Mouse (Mus musculus): ENCODE measurements around the gene Barhl1. TPM values are rescaled to one million over a fixed set of nuclear protein-coding genes. Genes with fewer than 3 reads are reported as not detected.
A peak's percentile ranks its signal among the peaks of the same experiment; 100 is the strongest.

The Barhl1 gene
- 43.3 and 60.4 TPM in 2 replicates for polyA plus RNA-seq (2015; fragmentation: Nextera tagmentation; extraction: Ambion mirVana)

DNA sequence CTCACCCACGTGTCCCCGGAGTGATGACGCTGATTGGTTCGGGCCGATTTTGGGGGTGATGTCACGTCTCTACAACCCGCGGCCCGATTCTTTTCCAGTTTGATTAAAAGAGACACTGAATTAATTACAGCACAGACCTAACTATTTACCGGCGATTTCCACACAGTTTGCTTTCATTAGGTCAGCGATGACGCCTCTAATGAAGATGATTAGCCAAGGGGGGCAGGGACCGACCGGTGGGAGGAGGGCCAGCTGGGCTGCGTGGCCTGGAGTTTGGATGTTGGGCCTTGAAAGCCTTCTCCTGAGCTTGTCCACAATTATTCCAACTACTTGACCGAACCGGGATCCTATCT, at the start of gene Barhl1:
Gene Barhl1 (minus strand): TSS at position 156 of the 353 bp plus-strand sequence.
- H3K27ac ChIP-seq (replicated peaks) = peak within 1 kb of the TSS; percentile 66
- peak within 1 kb of the TSS; percentile 36 for H3K4me2 ChIP-seq
- no peak for ATAC-seq (ENCODE audit: low FRiP score, low read depth)
- WGBS = 2% methylated on average over 18 of the region's 18 CpGs
- no peaks in the 10 kb centered on the region for H3K36me3 ChIP-seq
- H3K9ac ChIP-seq = peak within 1 kb of the TSS; percentile 25
- peak within 1 kb of the TSS; percentile 34 for H3K4me3 ChIP-seq
- H3K9me3 ChIP-seq = no peaks in the 10 kb centered on the region
- H3K4me1 ChIP-seq (replicated peaks) = peaks cover 9% of the 10 kb centered on the region
- H3K27me3 ChIP-seq = peaks cover 73% of the 10 kb centered on the region

DNA sequence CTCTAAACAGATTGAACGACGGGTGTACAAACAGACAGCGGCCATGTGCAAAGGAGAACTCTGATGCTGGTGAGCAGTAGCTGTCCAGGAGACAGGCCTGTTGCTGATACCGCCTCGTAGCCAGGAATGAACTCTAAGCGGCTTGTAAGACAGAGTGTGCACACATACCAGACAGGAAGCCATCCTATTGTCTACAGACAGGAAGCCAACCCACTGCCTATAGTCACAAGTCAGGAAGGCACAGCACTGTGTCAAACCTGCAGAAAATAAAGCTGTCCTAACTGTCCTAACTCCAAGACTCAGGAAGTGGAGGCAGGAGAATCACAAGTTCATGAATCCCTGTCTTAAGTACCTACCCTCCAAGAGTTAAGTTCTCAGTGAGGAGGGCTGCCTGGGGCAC, 47.1 kb upstream of the Barhl1 start:
- Histone ChIP-seq H3K9me3 (no peaks in the 10 kb centered on the region), H3K4me2 (no peak overlapping the region), H3K4me3 (no peak overlapping the region), H3K9ac (no peak overlapping the region), H3K27me3 (peaks cover 7% of the 10 kb centered on the region; the same call in 1 of the 2 replicates), H3K27ac (replicated peaks) (no peak overlapping the region), H3K4me1 (replicated peaks) (peaks cover 14% of the 10 kb centered on the region), H3K36me3 (no peaks in the 10 kb centered on the region)
- 89% methylated on average over 6 of the region's 6 CpGs for WGBS
- no peak for ATAC-seq (ENCODE audit: low FRiP score, low read depth)

- H3K27ac ChIP-seq (replicated peaks) = no peak overlapping the region
- ATAC-seq (ENCODE audit: low FRiP score, low read depth) = no peak
- peaks cover 12% of the 10 kb centered on the region for H3K4me1 ChIP-seq (replicated peaks)
- no peaks in the 10 kb centered on the region for H3K36me3 ChIP-seq
- no peak overlapping the region for H3K9ac ChIP-seq
- no peak overlapping the region for H3K4me2 ChIP-seq
- H3K4me3 ChIP-seq = no peak overlapping the region
- no peaks in the 10 kb centered on the region for H3K9me3 ChIP-seq
- no peaks in the 10 kb centered on the region; the same call in 1 of the 2 replicates for H3K27me3 ChIP-seq
- WGBS = 77% methylated on average over 5 of the region's 5 CpGs
Measured at GRCm38 (mm10) chr2:28961636-28962035, 45.2 kb upstream of the Barhl1 start.

DNA sequence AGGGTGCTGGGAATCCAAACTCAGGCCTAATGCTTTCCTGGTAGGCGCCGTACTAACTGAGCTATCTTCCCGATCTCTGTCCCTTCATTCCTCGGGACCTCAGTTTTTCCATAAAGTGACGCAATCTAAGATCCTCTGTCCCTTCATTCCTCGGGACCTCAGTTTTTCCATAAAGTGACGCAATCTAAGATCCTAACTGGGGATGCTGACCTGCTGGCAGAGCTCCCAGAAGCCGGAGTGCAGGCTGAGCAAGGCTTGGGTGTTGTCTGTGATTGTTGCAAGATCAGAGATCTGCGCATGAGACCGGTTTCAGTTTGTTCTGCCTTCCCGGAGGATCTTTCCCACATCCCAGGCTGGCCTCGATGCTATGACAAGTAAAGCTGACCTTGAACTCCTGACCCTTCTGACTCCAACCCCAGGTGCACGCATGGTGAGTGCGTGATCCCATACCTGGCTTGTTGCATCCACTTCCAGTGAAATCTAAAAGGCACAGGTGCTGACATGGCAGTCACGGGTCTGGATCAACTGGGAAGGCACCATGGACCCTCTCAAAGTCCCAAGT, 44.6 kb upstream of the Barhl1 start:
- WGBS = 91% methylated on average over 15 of the region's 15 CpGs

GRCm38 (mm10) chr2:28956874-28957273, 40.4 kb upstream of the Barhl1 start:
- H3K4me1 ChIP-seq (replicated peaks) = no peaks in the 10 kb centered on the region
- no peaks in the 10 kb centered on the region for H3K9me3 ChIP-seq
- H3K27me3 ChIP-seq = no peaks in the 10 kb centered on the region
- ATAC-seq (ENCODE audit: low FRiP score, low read depth) = no peak
- H3K36me3 ChIP-seq = no peaks in the 10 kb centered on the region
- no peak overlapping the region for H3K4me3 ChIP-seq
- no peak overlapping the region for H3K9ac ChIP-seq
- H3K4me2 ChIP-seq = no peak overlapping the region
- no peak overlapping the region for H3K27ac ChIP-seq (replicated peaks)
- WGBS = 91% methylated on average over 4 of the region's 4 CpGs

More for the DNA sequence above, 44.6 kb upstream of the Barhl1 start:
- no peaks in the 10 kb centered on the region; the same call in 1 of the 2 replicates for H3K27me3 ChIP-seq
- no peak overlapping the region for H3K9ac ChIP-seq
- no peak overlapping the region for H3K4me2 ChIP-seq
- H3K27ac ChIP-seq (replicated peaks) = no peak overlapping the region
- H3K4me3 ChIP-seq = no peak overlapping the region
- H3K4me1 ChIP-seq (replicated peaks) = peaks cover 7% of the 10 kb centered on the region
- no peak for ATAC-seq (ENCODE audit: low FRiP score, low read depth)
- H3K9me3 ChIP-seq = no peaks in the 10 kb centered on the region
- H3K36me3 ChIP-seq = no peaks in the 10 kb centered on the region

DNA sequence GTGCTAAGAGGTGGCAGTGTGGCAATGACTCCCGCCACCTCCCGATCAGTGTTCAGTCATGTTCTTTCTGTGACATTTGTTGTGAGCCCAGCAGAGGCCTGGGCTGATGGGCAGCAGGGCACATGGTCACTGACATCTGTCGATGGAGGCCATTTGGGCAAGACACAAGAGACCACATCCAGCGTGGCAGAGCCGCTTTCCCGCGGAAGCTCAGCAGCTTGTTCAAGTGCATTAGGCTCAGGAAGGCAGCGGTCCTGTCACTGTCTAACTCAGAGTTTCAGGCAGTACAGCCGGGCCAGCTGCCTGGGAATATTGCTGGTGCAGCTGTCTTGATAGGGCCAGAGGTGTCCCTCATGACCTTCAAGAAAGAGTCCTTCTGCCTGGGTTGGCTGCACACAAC, 38.1 kb upstream of the Barhl1 start:
- Histone ChIP-seq H3K9ac (no peak overlapping the region), H3K27me3 (no peaks in the 10 kb centered on the region)

DNA sequence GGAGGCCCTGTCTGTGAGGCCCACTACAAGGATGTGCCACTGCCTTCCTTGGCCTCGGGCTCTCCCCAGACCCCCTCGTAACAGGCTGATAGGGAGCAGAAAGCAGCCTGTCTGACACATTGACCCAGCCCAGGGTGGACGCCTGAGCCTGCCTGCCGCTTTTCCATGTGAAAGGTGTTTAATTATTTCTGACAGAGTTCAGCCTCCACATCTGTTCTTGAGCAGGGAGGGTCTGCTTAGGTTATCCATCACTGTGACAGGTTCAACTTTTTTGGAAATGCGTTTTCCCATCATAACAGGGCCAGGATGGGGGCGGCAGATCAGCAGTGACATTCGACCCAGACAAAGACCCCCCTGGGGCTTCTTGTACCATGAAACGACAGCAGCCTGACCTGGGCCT, 36.5 kb upstream of the Barhl1 start:
- H3K4me3 ChIP-seq = no peak overlapping the region
- no peak overlapping the region for H3K4me2 ChIP-seq
- H3K27me3 ChIP-seq = no peaks in the 10 kb centered on the region
- no peak overlapping the region for H3K9ac ChIP-seq
- H3K9me3 ChIP-seq = no peaks in the 10 kb centered on the region
- 39% methylated on average over 8 of the region's 8 CpGs for WGBS
- no peak overlapping the region for H3K27ac ChIP-seq (replicated peaks)
- H3K36me3 ChIP-seq = no peaks in the 10 kb centered on the region
- no peak for ATAC-seq (ENCODE audit: low FRiP score, low read depth)
- no peaks in the 10 kb centered on the region for H3K4me1 ChIP-seq (replicated peaks)

More for the DNA sequence above, 38.1 kb upstream of the Barhl1 start:
- Histone ChIP-seq H3K4me3 (no peak overlapping the region), H3K36me3 (no peaks in the 10 kb centered on the region), H3K27ac (replicated peaks) (no peak overlapping the region), H3K9me3 (no peaks in the 10 kb centered on the region), H3K4me1 (replicated peaks) (no peaks in the 10 kb centered on the region), H3K4me2 (no peak overlapping the region)
- ATAC-seq (ENCODE audit: low FRiP score, low read depth) = no peak
- WGBS = 56% methylated on average over 9 of the region's 9 CpGs

- H3K4me2 ChIP-seq = no peak overlapping the region
- no peak overlapping the region for H3K27ac ChIP-seq (replicated peaks)
- H3K4me3 ChIP-seq = no peak overlapping the region
- peaks cover 4% of the 10 kb centered on the region for H3K27me3 ChIP-seq
- no peaks in the 10 kb centered on the region for H3K36me3 ChIP-seq
- no peaks in the 10 kb centered on the region for H3K9me3 ChIP-seq
- H3K4me1 ChIP-seq (replicated peaks) = peaks cover 22% of the 10 kb centered on the region
- no peak for ATAC-seq (ENCODE audit: low FRiP score, low read depth)
- 72% methylated on average over 3 of the region's 3 CpGs for WGBS
- H3K9ac ChIP-seq = no peak overlapping the region
Measured at GRCm38 (mm10) chr2:28946312-28946711, 29.8 kb upstream of the Barhl1 start.

- WGBS = 37% methylated on average over 6 of the region's 6 CpGs
- peaks cover 6% of the 10 kb centered on the region for H3K27me3 ChIP-seq
- H3K4me3 ChIP-seq = no peak overlapping the region
- no peak overlapping the region for H3K4me2 ChIP-seq
- H3K9me3 ChIP-seq = no peaks in the 10 kb centered on the region
- no peak for ATAC-seq (ENCODE audit: low FRiP score, low read depth)
- H3K4me1 ChIP-seq (replicated peaks) = peaks cover 22% of the 10 kb centered on the region
- H3K36me3 ChIP-seq = no peaks in the 10 kb centered on the region
- no peak overlapping the region for H3K27ac ChIP-seq (replicated peaks)
- no peak overlapping the region for H3K9ac ChIP-seq
Measured at GRCm38 (mm10) chr2:28945388-28945787, 28.9 kb upstream of the Barhl1 start.

GRCm38 (mm10) chr2:28943666-28944516, 27.4 kb upstream of the Barhl1 start:
- Histone ChIP-seq H3K27ac (replicated peaks) (no peak overlapping the region), H3K4me2 (peak overlapping the region; percentile 28), H3K36me3 (no peaks in the 10 kb centered on the region), H3K9me3 (no peaks in the 10 kb centered on the region), H3K4me3 (no peak overlapping the region), H3K27me3 (peaks cover 12% of the 10 kb centered on the region), H3K9ac (no peak overlapping the region), H3K4me1 (replicated peaks) (peaks cover 22% of the 10 kb centered on the region)
- ATAC-seq (ENCODE audit: low FRiP score, low read depth) = no peak
- 17% methylated on average over 30 of the region's 30 CpGs for WGBS

GRCm38 (mm10) chr2:28938997-28939396, 22.5 kb upstream of the Barhl1 start:
- Histone ChIP-seq H3K4me1 (replicated peaks) (peaks cover 11% of the 10 kb centered on the region), H3K4me2 (no peak overlapping the region), H3K27ac (replicated peaks) (no peak overlapping the region), H3K36me3 (no peaks in the 10 kb centered on the region), H3K4me3 (no peak overlapping the region), H3K9ac (no peak overlapping the region), H3K9me3 (no peaks in the 10 kb centered on the region), H3K27me3 (peaks cover 9% of the 10 kb centered on the region; the same call in 1 of the 2 replicates)
- no peak for ATAC-seq (ENCODE audit: low FRiP score, low read depth)
- 85% methylated on average over 7 of the region's 7 CpGs for WGBS

GRCm38 (mm10) chr2:28930571-28930970, 14.1 kb upstream of the Barhl1 start:
- no peak overlapping the region for H3K4me3 ChIP-seq
- H3K4me1 ChIP-seq (replicated peaks) = no peaks in the 10 kb centered on the region
- H3K27me3 ChIP-seq = peaks cover 20% of the 10 kb centered on the region
- H3K9me3 ChIP-seq = no peaks in the 10 kb centered on the region
- H3K36me3 ChIP-seq = no peaks in the 10 kb centered on the region
- no peak for ATAC-seq (ENCODE audit: low FRiP score, low read depth)
- 96% methylated on average over 3 of the region's 3 CpGs for WGBS
- no peak overlapping the region for H3K9ac ChIP-seq
- H3K27ac ChIP-seq (replicated peaks) = no peak overlapping the region
- no peak overlapping the region for H3K4me2 ChIP-seq

Data from hindbrain, embryonic 15.5 days (tissue).